Mouse (Mus musculus) bone marrow macrophage, adult 2 months (primary cell): Measurements from ENCODE around the gene Mia2.

Experiments
- CTCF ChIP-seq: IDR thresholded peaks from 2 replicates; pipeline ENCODE4 v1.5.1; 2012; ENCODE audit warnings: low read depth, mild to moderate bottlenecking, low read length, moderate library complexity
- POLR2A ChIP-seq: IDR thresholded peaks from 2 replicates; pipeline ENCODE4 v1.6.1; 2012; ENCODE audit warnings: mild to moderate bottlenecking, low read depth, low read length, borderline replicate concordance

GRCm38 (mm10) chr12:59093543-59093942 lies 2.1 kb upstream of the Mia2 start:
- TF ChIP-seq CTCF (no peak), POLR2A (no peak)
